Mouse (Mus musculus): Measurements from ENCODE around the gene Sptb.

DNA sequence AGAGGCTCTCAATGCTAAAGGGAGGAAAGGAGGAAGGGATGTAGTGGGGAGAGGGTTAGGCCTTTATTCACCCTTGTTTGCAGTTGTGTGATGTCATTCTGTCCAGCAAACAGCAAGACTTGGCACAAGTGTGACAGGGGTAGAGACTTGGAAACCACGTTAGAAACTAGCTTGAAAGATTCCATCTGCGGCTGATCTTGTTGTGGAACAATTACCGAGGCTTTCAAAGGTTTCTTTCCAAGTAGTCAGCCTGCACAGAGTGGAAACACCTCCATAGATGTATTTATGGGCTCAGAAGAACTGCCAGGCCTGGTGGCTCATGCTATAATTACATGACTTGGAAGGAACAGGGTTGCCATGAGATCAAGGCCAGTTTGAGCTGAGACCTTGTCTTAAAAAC is 11.7 kb upstream of the Sptb start:
- no peak for TF ChIP-seq CTCF (IDR thresholded peaks at IDR 0.05; ENCODE audit: low read depth, low read length)
- no peak for TF ChIP-seq POLR2A (IDR thresholded peaks at IDR 0.05; ENCODE audit: extremely low read depth, insufficient read depth, low read length)
